Mouse (Mus musculus) ovary, adult 18-20 months (tissue): ENCODE results near the gene Gm9844.
A peak's percentile ranks its signal among the peaks of the same experiment; 100 is the strongest.
"Not testable (repeated sequence)": the region's sequence is repeated elsewhere in the genome, so short reads cannot be mapped to it uniquely, and the experiment has no call there.

Experiments
- DNase-seq: peaks from one replicate; pipeline ENCODE4 v3.0.0; 2022; ENCODE audit warnings: low spot score, mixed read lengths

Gene Gm9844

GRCm38 (mm10) chr7:24869532-24870165 is 7.6 kb downstream of the Gm9844 start, which contains the start of the genes Lypd4 and Dmrtc2:
Gene Lypd4, minus strand, starts transcription at chr7:24869941.
Gene Dmrtc2, plus strand, starts transcription at chr7:24870057.
- no peak for DNase-seq

- no peak for DNase-seq
Observed at GRCm38 (mm10) chr7:24877588-24877987, 15.6 kb downstream of the Gm9844 start.

- no peak for DNase-seq
Observed at GRCm38 (mm10) chr7:24879620-24880019, 17.6 kb downstream of the Gm9844 start.

- no peak for DNase-seq
Observed at GRCm38 (mm10) chr7:24882416-24883199, 20.6 kb downstream of the Gm9844 start.

- peak; percentile 98 for DNase-seq
Observed at GRCm38 (mm10) chr7:24883896-24884692, 22.1 kb downstream of the Gm9844 start, which contains the start of gene Rps19. Gene Rps19, plus strand, starts transcription at chr7:24884371.

- no peak for DNase-seq
Observed at GRCm38 (mm10) chr7:24884693-24885291, 22.8 kb downstream of the Gm9844 start.

GRCm38 (mm10) chr7:24885468-24886307 is 23.7 kb downstream of the Gm9844 start:
- no peak for DNase-seq

GRCm38 (mm10) chr7:24886308-24886633 is 24.3 kb downstream of the Gm9844 start:
- no peak for DNase-seq

- DNase-seq: no peak
Observed at GRCm38 (mm10) chr7:24887096-24887495, 25.1 kb downstream of the Gm9844 start.

GRCm38 (mm10) chr7:24889431-24890220 is 27.6 kb downstream of the Gm9844 start:
- no peak for DNase-seq

GRCm38 (mm10) chr7:24890281-24891216 is 28.5 kb downstream of the Gm9844 start:
- peak; percentile 47 for DNase-seq

- no peak for DNase-seq
Observed at GRCm38 (mm10) chr7:24891241-24892124, 29.5 kb downstream of the Gm9844 start.

GRCm38 (mm10) chr7:24892125-24892583 is 30.1 kb downstream of the Gm9844 start:
- DNase-seq: no peak

GRCm38 (mm10) chr7:24895749-24896148 is 33.7 kb downstream of the Gm9844 start:
- not testable (repeated sequence) for DNase-seq

- DNase-seq: no peak
Observed at GRCm38 (mm10) chr7:24896269-24896668, 34.3 kb downstream of the Gm9844 start.

GRCm38 (mm10) chr7:24897224-24897623 is 35.2 kb downstream of the Gm9844 start, which contains the start of gene Cd79a:
Gene Cd79a, plus strand, starts transcription at chr7:24897381.
- DNase-seq: no peak

- DNase-seq: no peak
Observed at GRCm38 (mm10) chr7:24897959-24898358, 35.9 kb downstream of the Gm9844 start.

GRCm38 (mm10) chr7:24901114-24901513 is 39.1 kb downstream of the Gm9844 start:
- no peak for DNase-seq
